Mouse (Mus musculus): ENCODE measurements at regions not wholly inside any gene's neighbourhood (a gene's known extent, or its start where the extent isn't known, plus 50 kb on each side); places are given as distances from the start of the nearest gene placed in this dataset.
"Not testable (repeated sequence)": the region's sequence is repeated elsewhere in the genome, so short reads cannot be mapped to it uniquely, and the experiment has no call there.

- no peak for ATAC-seq (ENCODE audit: low FRiP score, low read depth)
- Histone ChIP-seq H3K27ac (no peak overlapping the region), H3K36me3 (no peaks in the 10 kb centered on the region), H3K9ac (no peak overlapping the region), H3K4me1 (no peaks in the 10 kb centered on the region), H3K27me3 (replicated peaks) (no peaks in the 10 kb centered on the region), H3K9me3 (no peaks in the 10 kb centered on the region), H3K4me2 (replicated peaks) (no peak overlapping the region), H3K4me3 (no peak overlapping the region)
- WGBS = 69% methylated on average over 3 of the region's 3 CpGs
Observed at GRCm38 (mm10) chr15:23536691-23537090, 987.9 kb downstream of the Cdh18 start.

DNA sequence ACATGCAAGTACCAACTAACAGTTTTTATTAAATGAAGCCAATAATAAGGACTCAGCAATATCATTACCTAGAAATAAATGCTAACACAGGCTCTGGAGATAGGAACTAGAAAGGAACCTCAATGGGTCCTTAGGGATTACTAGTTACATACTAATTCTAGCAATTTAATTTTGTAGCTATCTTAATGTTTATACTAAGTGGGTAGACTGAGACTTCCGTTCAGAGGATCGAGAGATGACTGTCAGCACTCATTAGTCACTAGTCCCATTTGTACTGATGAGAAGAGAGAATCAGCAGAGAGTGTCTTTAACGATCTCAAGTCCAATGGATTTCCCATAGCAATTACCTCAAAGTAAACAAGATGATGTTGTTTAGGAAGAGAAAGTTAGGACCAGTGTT lies 988.6 kb downstream of the Cdh18 start:
- WGBS = 76% methylated on average over 3 of the region's 3 CpGs
- no peaks in the 10 kb centered on the region for H3K4me1 ChIP-seq
- no peak overlapping the region for H3K27ac ChIP-seq
- no peak overlapping the region for H3K9ac ChIP-seq
- H3K27me3 ChIP-seq (replicated peaks) = no peaks in the 10 kb centered on the region
- no peak overlapping the region for H3K4me2 ChIP-seq (replicated peaks)
- no peak for ATAC-seq (ENCODE audit: low FRiP score, low read depth)
- H3K36me3 ChIP-seq = no peaks in the 10 kb centered on the region
- no peaks in the 10 kb centered on the region for H3K9me3 ChIP-seq
- no peak overlapping the region for H3K4me3 ChIP-seq

DNA sequence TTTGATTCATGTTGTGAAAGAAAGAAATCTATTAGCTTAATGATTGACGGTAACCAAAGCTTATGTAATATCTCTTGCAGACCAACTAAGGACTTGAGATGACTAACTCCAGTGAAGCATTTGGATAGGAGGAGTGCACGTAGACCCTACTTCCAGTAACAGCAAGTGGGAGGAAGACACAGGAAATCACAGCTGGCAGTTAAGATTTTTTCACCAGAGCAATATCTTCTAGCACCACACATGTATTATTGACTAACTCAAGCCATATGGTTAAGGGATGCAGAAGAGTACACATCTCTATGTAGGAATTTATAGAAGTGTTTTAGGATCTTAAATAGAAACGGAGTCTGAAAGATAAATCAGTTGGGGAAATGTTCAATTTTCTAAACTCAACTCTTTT lies 1011.3 kb downstream of the Cdh18 start:
- no peak overlapping the region for H3K4me3 ChIP-seq
- H3K36me3 ChIP-seq = no peaks in the 10 kb centered on the region
- WGBS = 83% methylated on average over 3 of the region's 3 CpGs
- no peak overlapping the region for H3K4me2 ChIP-seq (replicated peaks)
- no peaks in the 10 kb centered on the region for H3K4me1 ChIP-seq
- no peaks in the 10 kb centered on the region for H3K27me3 ChIP-seq (replicated peaks)
- H3K9ac ChIP-seq = no peak overlapping the region
- ATAC-seq (ENCODE audit: low FRiP score, low read depth) = no peak
- H3K27ac ChIP-seq = no peak overlapping the region
- no peaks in the 10 kb centered on the region for H3K9me3 ChIP-seq

DNA sequence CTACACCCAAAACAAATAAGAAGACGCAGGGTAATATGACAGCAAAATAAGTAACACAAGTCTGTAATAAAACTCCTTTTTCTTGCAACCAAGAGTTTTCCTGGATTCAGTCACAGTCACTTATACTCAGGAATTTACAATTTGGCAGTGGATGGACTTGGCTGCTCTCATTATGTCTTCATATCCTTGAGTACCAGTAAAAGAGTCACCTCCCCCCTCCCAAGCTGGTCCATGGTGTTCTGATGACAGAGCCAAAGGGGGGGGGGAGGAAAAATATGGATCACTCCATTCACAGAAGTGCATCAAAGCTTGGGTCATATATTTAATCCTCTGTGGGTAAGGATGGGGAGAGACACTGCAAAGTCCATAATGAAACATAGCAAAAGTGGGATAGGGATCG lies 1013.4 kb downstream of the Cdh18 start:
- no peak overlapping the region for H3K4me2 ChIP-seq (replicated peaks)
- WGBS = 88% methylated on average over 2 of the region's 2 CpGs

DNA sequence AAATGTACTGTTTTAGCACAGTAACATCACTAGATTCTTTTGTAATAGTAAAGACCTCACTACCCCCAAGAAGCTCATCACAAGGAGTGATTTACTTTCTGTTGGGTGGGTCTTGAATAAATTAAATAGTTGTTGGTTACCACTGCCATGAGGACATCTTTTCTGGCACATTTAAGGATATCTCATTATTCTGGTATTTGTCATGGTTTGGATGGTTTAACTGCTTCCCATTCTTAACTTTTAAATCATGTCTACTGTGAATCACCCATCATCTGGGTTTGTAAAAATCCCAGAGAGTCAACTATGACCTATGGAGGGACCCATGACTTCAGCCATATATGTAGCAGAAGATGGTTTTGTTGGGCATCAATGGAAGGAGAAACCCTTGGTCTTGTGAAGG lies 1016.2 kb downstream of the Cdh18 start:
- Histone ChIP-seq H3K27ac (no peak overlapping the region), H3K36me3 (no peaks in the 10 kb centered on the region), H3K4me1 (no peaks in the 10 kb centered on the region), H3K9me3 (0 out of 2 replicates have a peak, but pooled peaks cover 3% of the 10 kb centered on the region), H3K9ac (no peak overlapping the region), H3K27me3 (replicated peaks) (no peaks in the 10 kb centered on the region), H3K4me2 (replicated peaks) (no peak overlapping the region), H3K4me3 (no peak overlapping the region)
- ATAC-seq (ENCODE audit: low FRiP score, low read depth) = no peak

More for the DNA sequence above, 1013.4 kb downstream of the Cdh18 start:
- H3K9me3 ChIP-seq = no peaks in the 10 kb centered on the region
- no peak for ATAC-seq (ENCODE audit: low FRiP score, low read depth)
- H3K27me3 ChIP-seq (replicated peaks) = no peaks in the 10 kb centered on the region
- H3K27ac ChIP-seq = no peak overlapping the region
- no peak overlapping the region for H3K9ac ChIP-seq
- no peaks in the 10 kb centered on the region for H3K4me1 ChIP-seq
- no peaks in the 10 kb centered on the region for H3K36me3 ChIP-seq
- no peak overlapping the region for H3K4me3 ChIP-seq

DNA sequence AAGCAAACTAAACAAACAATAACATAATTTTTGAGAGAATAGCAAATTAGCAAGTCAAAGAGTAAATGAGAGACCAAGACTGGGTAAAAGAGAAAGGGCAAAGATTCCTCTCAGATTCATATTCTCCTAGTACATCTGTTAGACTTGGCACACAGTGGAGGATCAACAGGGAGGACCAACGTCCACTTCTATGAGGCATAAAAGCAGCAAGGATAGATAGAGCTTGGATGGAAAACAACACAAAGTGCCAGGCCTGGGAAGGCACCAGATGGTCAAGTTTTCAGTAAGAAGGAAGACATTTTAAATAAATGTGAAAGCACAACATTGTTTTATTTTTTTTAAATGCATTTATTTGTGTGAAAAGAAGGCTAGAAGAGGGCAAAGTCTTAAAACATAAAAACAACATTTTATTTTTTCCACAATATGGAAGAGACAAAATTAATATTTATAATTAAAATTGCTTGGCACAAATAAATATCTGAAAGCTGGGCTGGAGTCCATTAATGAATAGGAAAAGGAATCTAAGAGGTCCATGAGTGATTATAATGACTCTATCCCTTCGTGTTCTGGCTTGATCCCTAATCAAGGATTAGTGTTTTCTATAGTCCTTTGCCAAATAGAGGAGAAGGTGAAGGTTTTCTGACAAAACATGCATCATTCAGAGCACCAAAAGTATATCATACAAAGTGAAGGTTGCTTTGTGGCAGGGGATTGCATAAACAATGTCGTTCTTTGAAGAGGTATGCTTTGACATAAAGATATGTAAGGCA lies 1018.2 kb downstream of the Cdh18 start:
- H3K9me3 ChIP-seq = 0 out of 2 replicates have a peak, but pooled peaks cover 3% of the 10 kb centered on the region
- no peak overlapping the region for H3K9ac ChIP-seq
- WGBS = 79% methylated on average over 3 of the region's 3 CpGs
- no peak for ATAC-seq (ENCODE audit: low FRiP score, low read depth)
- no peaks in the 10 kb centered on the region for H3K4me1 ChIP-seq
- H3K27me3 ChIP-seq (replicated peaks) = no peaks in the 10 kb centered on the region
- no peaks in the 10 kb centered on the region for H3K36me3 ChIP-seq
- no peak overlapping the region for H3K4me3 ChIP-seq
- H3K27ac ChIP-seq = no peak overlapping the region
- H3K4me2 ChIP-seq (replicated peaks) = no peak overlapping the region

GRCm38 (mm10) chr15:23568651-23569050 lies 1019.8 kb downstream of the Cdh18 start:
- H3K4me1 ChIP-seq; H3K9me3 ChIP-seq; H3K4me2 ChIP-seq (replicated peaks); H3K27ac ChIP-seq; H3K27me3 ChIP-seq (replicated peaks); H3K4me3 ChIP-seq; H3K36me3 ChIP-seq; ATAC-seq (ENCODE audit: low FRiP score, low read depth); H3K9ac ChIP-seq: not testable (repeated sequence)
- WGBS = 90% methylated on average over 6 of the region's 6 CpGs

GRCm38 (mm10) chr15:23581898-23582297 lies 1033.1 kb downstream of the Cdh18 start:
- H3K4me1 ChIP-seq = no peaks in the 10 kb centered on the region
- ATAC-seq (ENCODE audit: low FRiP score, low read depth) = peak; percentile 41; the same call in 1 of the 2 replicates
- WGBS = 24% methylated on average over 1 of the region's 1 CpGs
- H3K4me2 ChIP-seq (replicated peaks) = no peak overlapping the region
- H3K9ac ChIP-seq = no peak overlapping the region
- H3K27ac ChIP-seq = no peak overlapping the region
- no peaks in the 10 kb centered on the region for H3K27me3 ChIP-seq (replicated peaks)
- no peaks in the 10 kb centered on the region for H3K36me3 ChIP-seq
- H3K9me3 ChIP-seq = no peaks in the 10 kb centered on the region
- H3K4me3 ChIP-seq = no peak overlapping the region

DNA sequence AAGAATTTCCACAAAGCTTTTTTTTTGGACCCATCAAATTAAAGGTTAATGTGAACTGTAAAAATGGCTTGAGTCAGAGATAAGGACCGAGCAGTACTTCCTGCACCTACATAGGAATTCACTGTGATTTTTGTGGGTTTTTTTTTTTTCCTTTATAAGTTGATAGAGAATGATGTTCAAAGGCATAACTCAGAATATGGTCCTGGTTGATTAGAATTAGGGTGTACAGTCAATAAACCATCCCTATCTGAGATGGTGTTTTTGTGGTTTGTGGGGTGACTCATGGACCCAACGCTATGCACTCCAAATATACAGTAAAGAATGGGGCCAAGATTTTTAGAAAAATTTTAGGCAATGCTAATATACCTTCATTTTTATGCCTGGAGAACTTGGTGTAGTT lies 1041.6 kb downstream of the Cdh18 start:
- no peaks in the 10 kb centered on the region for H3K27me3 ChIP-seq (replicated peaks)
- ATAC-seq (ENCODE audit: low FRiP score, low read depth) = no peak
- no peak overlapping the region for H3K4me3 ChIP-seq
- no peaks in the 10 kb centered on the region for H3K4me1 ChIP-seq
- no peak overlapping the region for H3K27ac ChIP-seq
- H3K9me3 ChIP-seq = no peaks in the 10 kb centered on the region
- no peak overlapping the region for H3K4me2 ChIP-seq (replicated peaks)
- no peak overlapping the region for H3K9ac ChIP-seq
- no peaks in the 10 kb centered on the region for H3K36me3 ChIP-seq
- 93% methylated on average over 2 of the region's 2 CpGs for WGBS

DNA sequence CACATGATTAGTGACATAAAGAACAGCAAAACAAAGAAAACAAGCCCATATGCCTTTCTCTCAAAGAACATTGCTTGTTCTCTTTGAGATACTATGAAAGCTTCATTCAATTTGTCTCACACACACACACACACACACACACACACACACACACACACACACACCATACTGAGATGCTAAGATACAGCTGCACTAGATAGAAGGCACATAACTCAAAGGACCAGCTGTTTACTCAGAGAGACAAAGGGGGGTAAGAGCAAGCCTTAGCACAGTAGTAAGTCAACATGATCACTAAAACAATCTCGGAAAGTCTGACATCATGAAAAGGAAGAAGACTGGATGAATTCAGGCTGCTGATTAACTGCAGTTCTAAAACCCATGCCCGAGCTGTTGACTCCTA lies 1051.6 kb downstream of the Cdh18 start:
- no peak overlapping the region for H3K4me2 ChIP-seq (replicated peaks)
- H3K27me3 ChIP-seq (replicated peaks) = no peaks in the 10 kb centered on the region
- H3K27ac ChIP-seq = no peak overlapping the region
- no peaks in the 10 kb centered on the region for H3K9me3 ChIP-seq
- 61% methylated on average over 2 of the region's 2 CpGs for WGBS
- no peak for ATAC-seq (ENCODE audit: low FRiP score, low read depth)
- H3K4me1 ChIP-seq = no peaks in the 10 kb centered on the region
- no peak overlapping the region for H3K4me3 ChIP-seq
- no peaks in the 10 kb centered on the region for H3K36me3 ChIP-seq
- no peak overlapping the region for H3K9ac ChIP-seq

Data from neural tube, embryonic 12.5 days (tissue).